Mouse (Mus musculus): ENCODE results near the gene Atp6v1g2.

Atp6v1g2 gene

GRCm38 (mm10) chr17:35255704-35256103 lies 22.2 kb downstream of the Atp6v1g2 start:
- no peak for DNase-seq (ENCODE audit: low spot score)

- no peak for DNase-seq (ENCODE audit: low spot score)
Observed at GRCm38 (mm10) chr17:35257378-35257777, 23.9 kb downstream of the Atp6v1g2 start.

GRCm38 (mm10) chr17:35257824-35258491 lies 24.5 kb downstream of the Atp6v1g2 start:
- peak; percentile 92 for DNase-seq (ENCODE audit: low spot score)

DNA sequence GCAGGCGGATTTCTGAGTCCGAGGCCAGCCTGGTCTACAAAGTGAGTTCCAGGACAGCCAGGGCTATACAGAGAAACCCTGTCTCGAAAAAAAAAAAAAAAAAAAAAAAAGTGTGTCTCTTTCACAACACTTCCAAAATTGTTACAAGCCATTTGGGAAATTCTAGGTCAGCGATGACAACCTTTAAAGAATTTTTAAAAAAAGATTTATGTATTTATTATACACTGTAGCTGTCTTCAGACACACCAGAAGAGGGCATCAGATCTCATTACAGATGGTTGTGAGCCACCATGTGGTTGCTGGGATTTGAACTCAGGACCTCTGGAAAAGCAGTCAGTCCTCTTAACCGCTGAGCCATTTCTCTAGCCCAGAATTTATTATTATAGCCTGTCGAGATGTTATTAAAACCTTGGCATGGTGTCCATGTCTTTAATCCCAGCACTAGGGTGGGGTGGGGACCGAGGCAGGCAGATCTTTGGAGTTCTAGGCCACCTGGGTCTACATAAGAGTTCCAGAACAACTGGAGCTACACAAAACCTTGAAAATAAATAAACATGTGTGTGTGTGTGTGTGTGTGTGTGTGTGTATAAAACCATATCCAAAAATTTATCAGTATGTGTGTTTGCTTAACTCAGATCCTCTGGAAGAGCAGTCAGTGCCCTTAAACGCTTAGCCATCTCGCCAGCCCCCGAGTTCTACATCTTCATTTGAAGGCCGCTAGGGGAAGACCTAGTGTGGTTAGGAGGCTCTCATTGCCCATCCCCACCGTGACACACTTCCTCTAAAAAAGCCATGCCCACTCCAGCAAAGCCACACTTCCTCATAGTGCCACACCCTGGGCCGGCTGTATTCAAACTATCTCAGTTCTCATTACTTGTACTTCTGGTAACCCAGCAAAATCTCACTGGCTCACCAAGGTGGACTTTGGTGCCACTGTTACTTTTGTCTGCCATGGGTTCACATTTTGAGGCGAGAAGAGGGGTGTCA lies 25.3 kb downstream of the Atp6v1g2 start:
- DNase-seq (ENCODE audit: low spot score) = no peak

DNA sequence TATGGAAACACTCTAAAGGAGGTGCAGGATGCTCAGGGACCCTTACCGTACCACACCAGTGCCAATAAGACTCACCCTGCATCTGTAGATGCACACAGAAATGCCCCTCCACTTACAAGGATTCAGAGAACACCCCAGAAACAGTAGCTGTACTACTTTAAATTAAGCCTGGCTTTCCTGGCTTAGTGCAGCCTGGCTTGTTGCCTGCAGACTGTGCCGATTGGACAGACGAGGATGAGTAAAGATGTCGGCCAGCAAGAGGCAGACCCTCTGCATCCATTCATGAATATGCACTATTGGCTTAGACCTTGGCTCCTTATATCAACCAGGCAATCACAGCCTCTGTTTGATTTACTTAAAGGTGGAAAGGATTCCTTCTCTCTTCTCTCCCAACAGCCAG lies 26.2 kb downstream of the Atp6v1g2 start:
- no peak for DNase-seq (ENCODE audit: low spot score)

GRCm38 (mm10) chr17:35261651-35262050 lies 28.2 kb downstream of the Atp6v1g2 start:
- DNase-seq (ENCODE audit: low spot score) = no peak

GRCm38 (mm10) chr17:35262664-35263522 lies 29.4 kb downstream of the Atp6v1g2 start, which contains the start of gene H2-D1:
Gene H2-D1, plus strand, starts transcription at chr17:35262730.
- DNase-seq (ENCODE audit: low spot score) = peak; percentile 99

GRCm38 (mm10) chr17:35263523-35263883 lies 30.0 kb downstream of the Atp6v1g2 start:
- no peak for DNase-seq (ENCODE audit: low spot score)

GRCm38 (mm10) chr17:35267399-35268086 lies 34.1 kb downstream of the Atp6v1g2 start:
- no peak for DNase-seq (ENCODE audit: low spot score)

DNA sequence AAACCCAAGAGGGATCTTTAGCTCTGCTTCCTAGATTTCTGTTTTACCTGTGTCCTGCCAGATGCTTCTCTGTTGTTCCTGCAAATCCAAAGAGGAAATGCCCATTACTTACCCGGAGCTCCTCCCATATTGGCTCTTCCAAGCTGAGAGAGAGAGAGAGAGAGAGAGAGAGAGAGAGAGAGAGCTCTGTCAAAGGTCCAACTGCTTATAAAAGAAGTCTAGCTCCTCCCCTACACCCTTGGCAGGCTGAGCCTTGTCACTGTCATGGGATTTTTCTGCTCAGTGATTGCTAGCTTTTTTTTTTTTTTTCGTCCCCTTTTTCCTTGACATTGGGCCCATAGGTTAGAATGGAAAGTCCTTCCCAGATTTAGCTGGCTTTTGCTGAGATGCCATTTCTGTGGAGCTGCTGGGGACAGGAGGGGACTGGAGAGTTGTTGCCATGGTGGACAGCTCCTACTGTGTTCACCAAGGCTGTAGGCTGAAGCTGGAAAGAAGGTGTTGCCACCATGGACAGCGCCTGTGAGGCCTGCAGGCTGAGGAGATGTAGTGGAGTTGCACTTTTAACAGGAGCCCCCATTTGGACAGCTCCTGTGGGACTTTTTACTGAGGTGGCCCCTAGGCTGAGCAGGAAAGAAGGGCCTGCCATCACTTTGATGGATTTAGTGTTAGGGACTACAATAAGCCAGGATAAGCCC lies 36.3 kb downstream of the Atp6v1g2 start:
- DNase-seq (ENCODE audit: low spot score) = no peak

- DNase-seq (ENCODE audit: low spot score) = no peak
Observed at GRCm38 (mm10) chr17:35272249-35272648, 38.8 kb downstream of the Atp6v1g2 start.

DNA sequence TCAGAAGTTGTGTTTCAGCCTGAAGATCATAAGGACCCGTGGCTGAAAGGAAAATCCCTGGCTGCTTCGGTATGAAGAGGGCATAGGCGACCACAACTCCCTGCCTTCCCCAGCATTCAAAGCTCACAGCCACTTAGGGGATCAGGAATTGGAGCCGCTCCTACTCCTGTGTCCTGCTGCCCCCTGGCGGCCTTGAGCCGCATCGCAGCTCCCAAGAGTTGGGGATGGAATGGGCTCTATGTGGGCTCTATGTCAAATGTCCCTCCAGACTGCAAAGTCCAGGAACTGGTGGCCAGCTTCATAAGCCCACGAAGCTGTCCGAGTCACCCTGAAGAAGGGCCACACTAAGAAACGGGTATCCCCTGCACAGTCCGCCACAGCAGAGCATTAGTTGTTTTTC lies 41.3 kb downstream of the Atp6v1g2 start:
- DNase-seq (ENCODE audit: low spot score) = peak; percentile 84

DNA sequence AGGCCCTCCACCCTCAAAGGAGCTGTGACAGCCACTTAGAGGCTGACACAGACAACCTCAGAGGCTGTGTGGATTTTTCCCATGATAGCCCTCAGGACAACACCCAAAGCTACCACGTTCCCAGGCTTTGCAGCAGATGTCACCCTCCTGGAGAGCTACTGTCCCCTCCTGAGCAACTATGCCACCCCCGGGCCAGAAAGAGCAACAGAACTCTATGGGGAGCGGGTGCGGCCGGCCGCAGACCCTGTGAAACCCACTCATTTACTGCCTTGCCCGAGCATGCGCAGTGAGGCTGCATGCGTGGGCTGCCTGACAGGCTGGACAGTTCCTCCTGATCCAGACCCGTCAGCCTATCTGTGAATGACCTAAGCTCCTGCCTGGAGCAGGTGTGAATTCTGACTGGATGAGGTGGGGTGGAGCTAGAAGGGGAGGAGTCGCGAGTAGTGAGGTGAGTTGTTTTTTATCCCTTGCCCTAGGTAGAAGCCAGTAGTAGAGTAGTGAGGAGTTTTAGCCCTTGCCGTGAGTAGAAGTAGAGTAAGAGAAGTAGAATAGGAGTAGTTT lies 42.9 kb downstream of the Atp6v1g2 start:
- no peak for DNase-seq (ENCODE audit: low spot score)

- DNase-seq (ENCODE audit: low spot score) = no peak
Observed at GRCm38 (mm10) chr17:35278049-35278448, 44.6 kb downstream of the Atp6v1g2 start.

GRCm38 (mm10) chr17:35278957-35279688 lies 45.7 kb downstream of the Atp6v1g2 start:
- no peak for DNase-seq (ENCODE audit: low spot score)

GRCm38 (mm10) chr17:35280276-35280675 lies 46.8 kb downstream of the Atp6v1g2 start:
- DNase-seq (ENCODE audit: low spot score) = no peak

GRCm38 (mm10) chr17:35285431-35285830 lies 52.0 kb downstream of the Atp6v1g2 start:
- DNase-seq (ENCODE audit: low spot score) = no peak
